Mouse (Mus musculus) small intestine, adult 2 months (tissue): Measurements from ENCODE around the gene Tgm1.

Experiments used
- CTCF ChIP-seq: fragments of 200-500 bp; IDR thresholded peaks from 2 replicates; pipeline ENCODE4 v1.5.1; 2012; ENCODE audit warnings: low read depth, mild to moderate bottlenecking, control low read depth, inconsistent platforms, low read length, moderate library complexity, mixed read lengths; ENCODE audit not compliant: insufficient replicate concordance, insufficient read length; ENCODE audit errors: extremely low read depth
- POLR2A ChIP-seq: fragments of 200-500 bp; IDR thresholded peaks from 2 replicates; pipeline ENCODE4 v1.6.1; 2012; ENCODE audit warnings: low read depth, mild to moderate bottlenecking, control low read depth, inconsistent platforms, low read length, moderate library complexity

GRCm38 (mm10) chr14:55713729-55714122 is at the start of gene Tgm1:
- TF ChIP-seq CTCF (no peak), POLR2A (no peak)
